Mouse (Mus musculus) urinary bladder, adult 2 months (tissue): Measurements from ENCODE around the gene Vmn2r18. TPM values are rescaled to one million over a fixed set of nuclear protein-coding genes. Genes with fewer than 3 reads are reported as not detected.

Source experiments
- DNase-seq: peaks from one replicate; pipeline ENCODE4 v3.0.0; 2022; ENCODE audit warnings: low spot score
- polyA plus RNA-seq: library from polyadenylated mRNA; depleted of rRNA; stranded (reverse); fragments of >200 nt; gene quantifications from 2 replicates; pipeline ENCODE4 v1.2.3, GENCODE M21; 2012; rRNA removed

Vmn2r18 gene
- polyA plus RNA-seq, result 0.04 TPM in 1 of 2 replicates, not detected in the other

DNA sequence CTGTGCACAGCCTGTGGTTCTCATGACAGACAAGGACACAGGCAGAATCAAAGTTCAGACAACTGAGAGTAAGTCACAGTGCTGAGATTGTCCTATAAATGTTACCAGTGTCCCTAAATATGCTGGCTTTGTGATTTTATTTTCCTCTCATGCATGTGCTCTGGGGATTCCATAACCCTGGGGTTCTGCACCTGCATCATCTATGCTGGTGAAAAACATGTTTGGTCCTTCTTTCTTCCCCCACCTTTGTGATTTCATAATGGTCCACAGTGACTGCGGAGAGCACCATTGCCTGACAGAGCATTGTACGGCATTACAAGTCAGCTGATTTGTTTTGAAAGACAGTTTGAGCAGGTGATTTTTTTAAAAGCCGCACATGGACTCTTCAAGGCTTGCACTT is at the start of gene Vmn2r18:
TSS of gene Vmn2r18 (minus strand) at position 101 of the 400 bp plus-strand sequence.
- no peak for DNase-seq

DNA sequence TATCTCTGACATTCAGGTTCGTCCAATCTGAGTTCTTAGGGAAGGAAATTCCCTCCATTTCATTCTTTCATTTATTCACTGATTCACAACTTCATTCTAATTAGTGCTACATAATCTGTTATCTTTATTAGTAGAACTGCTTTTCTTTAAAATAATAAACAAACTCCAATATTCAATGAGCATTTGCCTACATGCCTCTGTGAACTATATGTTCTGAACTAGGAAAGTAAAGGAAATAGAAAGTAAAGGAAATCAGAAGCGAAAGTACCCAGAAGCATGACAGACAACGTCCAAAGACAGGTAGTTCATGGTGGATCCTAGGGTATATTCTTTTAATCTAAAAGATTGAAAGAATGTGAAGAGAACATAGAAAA is 45.6 kb upstream of the Vmn2r18 start:
- no peak for DNase-seq

DNA sequence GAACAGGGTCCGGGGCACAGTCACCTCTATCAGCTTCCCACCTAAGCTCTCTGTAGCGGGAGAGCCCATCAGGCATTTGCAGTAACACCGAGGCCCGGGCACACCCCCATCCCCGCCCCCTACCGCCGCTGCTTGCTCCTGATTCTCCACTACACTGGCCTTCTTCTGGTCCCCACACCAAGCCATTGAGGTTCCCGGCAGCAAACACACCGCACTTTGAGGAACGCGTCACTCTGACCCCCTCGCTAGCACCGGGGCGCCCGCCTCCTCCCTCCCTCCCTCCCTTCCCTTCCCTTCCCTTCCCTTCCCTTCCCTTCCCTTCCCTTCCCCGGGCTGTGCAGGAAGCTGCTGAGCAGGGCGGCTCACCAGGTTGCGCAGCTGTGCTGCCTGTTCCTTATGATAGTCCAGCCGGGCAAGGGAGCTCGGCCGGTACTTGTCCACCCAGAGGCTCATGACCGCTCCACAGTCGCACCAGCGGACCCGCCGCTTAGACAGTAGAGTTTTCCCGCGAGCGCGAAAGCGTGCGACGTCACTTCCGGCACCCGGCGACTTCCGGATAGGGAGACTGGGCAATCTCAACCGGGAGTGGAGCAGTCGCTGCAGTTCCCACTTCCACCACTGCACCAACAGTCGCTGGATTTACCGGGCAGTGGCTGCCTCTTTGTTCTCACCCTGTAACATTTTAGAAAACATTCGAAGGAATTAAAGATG is 45.0 kb upstream of the Vmn2r18 start, which contains the start of gene Rfc3:
TSS of gene Rfc3 (minus strand) at position 543 of the 711 bp plus-strand sequence.
- peak; percentile 87 for DNase-seq

DNA sequence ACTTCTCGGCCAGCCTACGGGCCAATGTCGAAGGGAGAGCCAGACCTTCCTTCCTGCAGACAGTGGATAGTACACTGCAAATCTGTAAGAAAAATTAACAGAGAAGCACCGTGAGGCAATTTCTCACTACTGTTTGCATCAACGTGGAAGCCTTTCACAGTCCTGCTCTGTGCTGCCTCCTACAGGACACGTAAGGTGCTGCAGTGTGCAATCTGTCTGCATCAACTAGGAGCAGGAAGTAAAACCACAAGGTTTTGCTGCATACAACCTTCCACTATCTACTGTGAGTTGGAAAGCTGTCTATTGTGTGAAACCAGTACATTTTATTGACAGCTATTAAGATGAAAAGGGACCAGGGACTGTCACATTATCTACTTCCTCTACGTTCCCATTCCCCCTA is 39.0 kb upstream of the Vmn2r18 start:
- DNase-seq, result no peak

DNA sequence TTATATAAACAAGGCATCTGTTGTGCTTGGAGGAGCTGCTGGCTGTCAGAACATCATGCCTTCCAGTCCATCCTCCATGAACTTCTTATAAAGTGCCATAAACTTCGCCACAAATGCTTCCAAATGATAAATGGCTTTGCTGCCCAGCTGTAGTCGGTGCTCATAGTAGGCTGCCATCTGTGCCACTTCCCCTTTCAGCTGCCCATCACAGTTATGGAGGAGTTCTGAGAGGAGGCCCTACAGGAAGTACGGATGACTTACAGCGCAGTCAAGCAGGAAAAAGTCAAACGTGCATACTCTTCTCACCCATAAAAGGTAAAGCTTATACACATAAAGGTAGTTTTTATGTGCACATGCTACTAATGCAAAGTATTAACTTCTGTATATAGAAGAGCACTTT is 37.0 kb upstream of the Vmn2r18 start:
- no peak for DNase-seq

DNA sequence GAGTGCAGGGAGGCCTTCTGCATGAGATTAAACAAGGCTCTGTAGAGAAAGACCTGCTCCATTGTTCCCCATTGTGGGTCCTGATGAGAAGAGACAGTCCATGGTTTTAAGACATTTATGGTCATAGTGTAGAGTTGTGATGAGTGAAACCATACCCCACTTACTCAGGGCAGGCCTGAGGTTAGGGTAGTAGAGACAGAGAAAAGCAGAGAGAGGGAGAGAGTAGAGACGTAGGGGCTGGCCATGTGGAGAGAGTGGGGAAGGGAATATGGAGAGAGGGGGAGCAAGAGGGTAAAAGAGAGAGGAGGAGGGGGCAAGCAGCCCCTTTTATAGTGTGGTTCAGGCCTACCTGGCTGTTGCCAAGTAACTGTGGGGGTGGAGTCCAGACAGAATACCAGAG is 36.3 kb upstream of the Vmn2r18 start:
- no peak for DNase-seq

DNA sequence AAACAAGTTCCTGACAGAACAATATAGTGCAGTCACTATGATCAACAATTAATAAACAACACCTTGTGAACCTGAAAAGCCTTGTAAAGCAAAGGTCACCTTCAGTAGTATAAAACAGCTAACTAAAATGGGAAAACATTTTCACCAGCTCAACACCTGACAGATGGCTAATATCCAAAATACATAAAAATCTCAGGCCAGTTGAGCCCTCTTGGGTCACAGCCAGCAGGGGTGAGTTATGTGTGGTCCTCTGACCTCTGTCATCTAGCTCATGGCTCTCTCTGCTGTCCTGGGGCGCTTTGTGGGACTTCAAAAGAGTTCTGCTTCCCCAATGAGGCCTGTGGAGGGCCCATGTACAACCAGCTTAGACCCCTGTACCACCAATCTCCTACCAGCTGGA is 4.1 kb downstream of the Vmn2r18 start:
- no peak for DNase-seq

Other genes with a start within 250 kb of the Vmn2r18 start
- 1.2 and 2.4 TPM in 2 replicates for gene Gm42906, start 177.9 kb downstream of the Vmn2r18 start, polyA plus RNA-seq
- 22.5 and 24.7 TPM in 2 replicates for gene Rfc3, start 45.2 kb upstream of the Vmn2r18 start, polyA plus RNA-seq